Mouse (Mus musculus) spleen, adult 2 months (tissue): ENCODE data around the gene Pcnx2.

Experiments
- CTCF ChIP-seq: fragments of 200-500 bp; IDR thresholded peaks from 2 replicates; pipeline ENCODE4 v1.5.1; 2011; ENCODE audit warnings: mild to moderate bottlenecking, inconsistent platforms; ENCODE audit not compliant: insufficient read depth, insufficient read length, insufficient replicate concordance; ENCODE audit errors: extremely low read depth
- POLR2A ChIP-seq: fragments of 200-500 bp; IDR thresholded peaks from 2 replicates; pipeline ENCODE4 v1.6.1; 2011; ENCODE audit warnings: low read depth, low read length, inconsistent platforms

GRCm38 (mm10) chr8:125873250-125873534 lies 24.9 kb downstream of the Pcnx2 start:
- TF ChIP-seq CTCF: no peak
- TF ChIP-seq POLR2A: no peak
